Mouse (Mus musculus) liver, postnatal 0 days (tissue): Measurements from ENCODE around the gene Sptbn4. TPM values are rescaled to one million over a fixed set of nuclear protein-coding genes. Genes with fewer than 3 reads are reported as not detected.

Experiments
- ATAC-seq: fragments of 200-750 bp; cut with Nextera tagmentation; 2 replicates; pipeline ENCODE4 v1.8.0; 2017; ENCODE audit warnings: mild to moderate bottlenecking, moderate library complexity
- DNase-seq: peaks from one replicate; pipeline ENCODE4 v3.0.0-alpha.2; 2016
- H3K27ac ChIP-seq: fragments of 300-500 bp; sonication (generic); 2 replicates; pipeline ENCODE4 v1.5.1; 2014; ENCODE audit warnings: antibody characterized with exemption, moderate library complexity, mild to moderate bottlenecking, low read depth
- H3K27me3 ChIP-seq: fragments of 300-500 bp; sonication (generic); 2 replicates; pipeline ENCODE4 v1.6.1; 2014; ENCODE audit warnings: low read length, control low read depth, mixed read lengths; ENCODE audit not compliant: insufficient read depth
- H3K36me3 ChIP-seq: fragments of 300-500 bp; sonication (generic); replicated peaks from 2 replicates; pipeline ENCODE4 v1.6.1; 2014; ENCODE audit warnings: mild to moderate bottlenecking, control low read depth, low read length, moderate library complexity, mixed read lengths; ENCODE audit not compliant: insufficient read depth
- H3K4me1 ChIP-seq: fragments of 300-500 bp; sonication (generic); 2 replicates; pipeline ENCODE4 v1.6.1; 2014; ENCODE audit warnings: antibody characterized with exemption, mild to moderate bottlenecking, control low read depth; ENCODE audit not compliant: insufficient read depth
- H3K4me2 ChIP-seq: fragments of 300-500 bp; sonication (generic); 2 replicates; pipeline ENCODE4 v1.6.1; 2014; ENCODE audit warnings: low read depth, mild to moderate bottlenecking, low read length, moderate library complexity, mixed read lengths
- H3K4me3 ChIP-seq: fragments of 300-500 bp; sonication (generic); 2 replicates; pipeline ENCODE4 v1.5.1; 2014; ENCODE audit warnings: low read depth, low read length
- H3K9ac ChIP-seq: fragments of 300-500 bp; sonication (generic); replicated peaks from 2 replicates; pipeline ENCODE4 v1.6.1; 2014; ENCODE audit warnings: mild to moderate bottlenecking, moderate library complexity
- H3K9me3 ChIP-seq: fragments of 300-500 bp; sonication (generic); 2 replicates; pipeline ENCODE4 v1.6.1; 2016; ENCODE audit warnings: mild to moderate bottlenecking, control low read depth, low read length, mixed read lengths
- CTCF ChIP-seq: sonication (generic); IDR thresholded peaks from 2 replicates; pipeline ENCODE4 v1.5.1; 2016; ENCODE audit warnings: antibody characterized with exemption, low read depth
- EP300 ChIP-seq: IDR thresholded peaks from 2 replicates; pipeline ENCODE4 v1.6.1; 2016; ENCODE audit warnings: antibody characterized with exemption, low read depth, mild to moderate bottlenecking
- WGBS: fragments of 180-500 bp; shearing (Covaris S2); extraction: QIAGEN DNeasy Blood & Tissue Kit; methylation state at CpG from one replicate; pipeline ENCODE4 v1.1.7; 2014; ENCODE audit not compliant: insufficient replicate concordance; 5-methylcytosine and 5-hydroxymethylcytosine counted together
- polyA plus RNA-seq: library from polyadenylated mRNA; unstranded; fragments of >200 nt; fragmentation: Nextera tagmentation; extraction: Ambion mirVana; gene quantifications from 2 replicates; pipeline ENCODE4 v1.2.1, GENCODE M21; 2015

The Sptbn4 gene
- polyA plus RNA-seq, 1 experiment from 2014 or later, result 0.02 TPM

GRCm38 (mm10) chr7:27375274-27375673 lies 72.2 kb downstream of the Sptbn4 start:
- Histone ChIP-seq H3K27me3 (peaks cover 55% of the 10 kb centered on the region), H3K9ac (no peak overlapping the region), H3K9me3 (no peaks in the 10 kb centered on the region), H3K36me3 (no peaks in the 10 kb centered on the region), H3K4me1 (no peaks in the 10 kb centered on the region), H3K4me2 (no peak overlapping the region), H3K27ac (no peak overlapping the region), H3K4me3 (no peak overlapping the region)
- DNase-seq, result no peak
- 3% methylated on average over 22 of the region's 22 CpGs for WGBS
- TF ChIP-seq EP300 (no peak), CTCF (no peak)
- no peak for ATAC-seq

DNA sequence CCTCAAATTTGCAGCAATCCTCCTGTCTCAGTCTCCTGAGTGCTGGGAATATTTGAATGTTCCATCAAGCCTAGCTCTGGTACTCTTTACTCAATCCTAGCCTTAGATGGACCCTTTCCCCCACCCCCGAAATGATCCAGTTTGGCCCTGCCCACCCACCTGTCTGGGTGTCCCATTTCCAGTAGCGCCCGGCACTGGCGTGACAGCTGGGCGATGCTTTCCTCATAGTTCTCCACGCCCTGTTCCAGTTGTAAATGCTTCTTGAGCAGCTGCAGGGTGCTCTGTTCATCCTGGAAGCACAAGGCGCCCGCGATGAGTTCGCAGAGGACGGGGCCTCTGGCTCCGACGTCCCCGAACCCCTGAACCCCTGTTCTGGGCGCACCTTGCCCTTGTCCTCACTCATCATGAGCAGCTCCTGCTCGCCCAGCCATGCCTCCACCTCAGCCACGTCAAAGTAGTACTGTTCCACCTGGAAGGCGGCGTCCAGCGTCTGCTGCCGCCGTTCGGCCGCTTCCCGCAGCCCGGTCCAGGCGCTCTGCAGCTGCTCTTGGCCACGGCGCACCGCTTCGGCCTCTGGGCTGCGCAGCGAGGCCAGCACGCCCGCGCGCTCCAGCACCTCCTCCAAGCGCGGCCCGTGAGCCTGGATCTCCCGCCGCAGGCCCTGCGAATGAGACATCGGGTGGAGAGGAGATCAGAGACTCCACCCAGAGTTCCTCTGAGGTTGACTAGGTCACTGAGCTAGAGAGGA lies 75.6 kb downstream of the Sptbn4 start:
- no peaks in the 10 kb centered on the region for H3K36me3 ChIP-seq
- H3K9me3 ChIP-seq, result no peaks in the 10 kb centered on the region
- DNase-seq, result no peak
- no peak overlapping the region for H3K4me3 ChIP-seq
- no peak for ATAC-seq
- H3K9ac ChIP-seq, result no peak overlapping the region
- 7% methylated on average over 44 of the region's 44 CpGs for WGBS
- H3K4me2 ChIP-seq, result no peak overlapping the region
- H3K27ac ChIP-seq, result no peak overlapping the region
- TF ChIP-seq EP300 (no peak), CTCF (no peak)
- H3K4me1 ChIP-seq, result 0 out of 2 replicates have a peak, but pooled peaks cover 2% of the 10 kb centered on the region
- H3K27me3 ChIP-seq, result peaks cover 83% of the 10 kb centered on the region

- no peak overlapping the region for H3K4me2 ChIP-seq
- peaks cover 91% of the 10 kb centered on the region for H3K27me3 ChIP-seq
- no peaks in the 10 kb centered on the region for H3K9me3 ChIP-seq
- no peak overlapping the region for H3K27ac ChIP-seq
- H3K4me3 ChIP-seq, result no peak overlapping the region
- 0 out of 2 replicates have a peak, but pooled peaks cover 2% of the 10 kb centered on the region for H3K4me1 ChIP-seq
- ATAC-seq, result no peak
- no peak for DNase-seq
- H3K9ac ChIP-seq, result no peak overlapping the region
- no peaks in the 10 kb centered on the region for H3K36me3 ChIP-seq
- TF ChIP-seq EP300 (no peak), CTCF (no peak)
- WGBS, result 78% methylated on average over 19 of the region's 19 CpGs
Measured at GRCm38 (mm10) chr7:27369111-27369510, 78.4 kb downstream of the Sptbn4 start.

GRCm38 (mm10) chr7:27367976-27368375 lies 79.5 kb downstream of the Sptbn4 start:
- Histone ChIP-seq H3K4me2 (no peak overlapping the region), H3K4me3 (no peak overlapping the region), H3K9me3 (no peaks in the 10 kb centered on the region), H3K27me3 (peaks cover 90% of the 10 kb centered on the region), H3K9ac (no peak overlapping the region), H3K36me3 (no peaks in the 10 kb centered on the region), H3K4me1 (peaks cover 2% of the 10 kb centered on the region; the same call in 1 of the 2 replicates), H3K27ac (no peak overlapping the region)
- 13% methylated on average over 11 of the region's 11 CpGs for WGBS
- DNase-seq, result no peak
- ATAC-seq, result no peak
- TF ChIP-seq EP300 (no peak), CTCF (no peak)

GRCm38 (mm10) chr7:27366082-27366844 lies 81.2 kb downstream of the Sptbn4 start:
- ATAC-seq, result no peak
- WGBS, result 46% methylated on average over 21 of the region's 21 CpGs
- TF ChIP-seq CTCF, result no peak
- no peak for TF ChIP-seq EP300

GRCm38 (mm10) chr7:27364379-27364778 lies 83.1 kb downstream of the Sptbn4 start:
- Histone ChIP-seq H3K9ac (no peak overlapping the region), H3K4me3 (no peak overlapping the region), H3K4me1 (peaks cover 8% of the 10 kb centered on the region), H3K9me3 (no peaks in the 10 kb centered on the region), H3K27ac (no peak overlapping the region), H3K36me3 (no peaks in the 10 kb centered on the region), H3K27me3 (peaks cover 68% of the 10 kb centered on the region), H3K4me2 (no peak overlapping the region)
- TF ChIP-seq EP300, result no peak
- no peak for TF ChIP-seq CTCF
- ATAC-seq, result no peak
- DNase-seq, result no peak
- WGBS, result 8% methylated on average over 26 of the region's 29 CpGs

More at GRCm38 (mm10) chr7:27366082-27366844, 81.2 kb downstream of the Sptbn4 start:
- H3K36me3 ChIP-seq, result no peaks in the 10 kb centered on the region
- no peaks in the 10 kb centered on the region for H3K9me3 ChIP-seq
- peaks cover 82% of the 10 kb centered on the region for H3K27me3 ChIP-seq
- H3K4me2 ChIP-seq, result no peak overlapping the region
- H3K27ac ChIP-seq, result no peak overlapping the region
- H3K9ac ChIP-seq, result no peak overlapping the region
- H3K4me1 ChIP-seq, result peaks cover 5% of the 10 kb centered on the region
- DNase-seq, result no peak
- H3K4me3 ChIP-seq, result no peak overlapping the region
